Mouse (Mus musculus): Measurements from ENCODE around the gene Ppm1a.
"Not testable (repeated sequence)": the region's sequence is repeated elsewhere in the genome, so short reads cannot be mapped to it uniquely, and the experiment has no call there.

Gene Ppm1a

GRCm38 (mm10) chr12:72761649-72762261 lies 4.5 kb downstream of the Ppm1a start:
- DNase-seq, result peak; percentile 65 to 68

- DNase-seq, result no peak
These were observed 5.2 kb downstream of the Ppm1a start for GRCm38 (mm10) chr12:72762502-72762901.

GRCm38 (mm10) chr12:72763156-72763555 lies 5.9 kb downstream of the Ppm1a start:
- DNase-seq, result no peak

GRCm38 (mm10) chr12:72767809-72768208 lies 10.6 kb downstream of the Ppm1a start:
- no peak for DNase-seq

GRCm38 (mm10) chr12:72768230-72768629 lies 11.0 kb downstream of the Ppm1a start:
- DNase-seq, result no peak

GRCm38 (mm10) chr12:72769546-72770230 lies 12.4 kb downstream of the Ppm1a start:
- no peak for DNase-seq

GRCm38 (mm10) chr12:72771153-72771552 lies 13.9 kb downstream of the Ppm1a start:
- DNase-seq, result no peak

GRCm38 (mm10) chr12:72771711-72772110 lies 14.5 kb downstream of the Ppm1a start:
- DNase-seq, result no peak

- no peak for DNase-seq
These were observed 16.7 kb downstream of the Ppm1a start for GRCm38 (mm10) chr12:72773921-72774320.

- no peak for DNase-seq
These were observed 20.0 kb downstream of the Ppm1a start for GRCm38 (mm10) chr12:72777244-72777643.

- no peak for DNase-seq
These were observed 22.9 kb downstream of the Ppm1a start for GRCm38 (mm10) chr12:72780136-72780535.

- DNase-seq, result not testable (repeated sequence)
These were observed 25.5 kb downstream of the Ppm1a start for GRCm38 (mm10) chr12:72782786-72783185.

GRCm38 (mm10) chr12:72785183-72785930 lies 28.1 kb downstream of the Ppm1a start:
- no peak for DNase-seq

GRCm38 (mm10) chr12:72786551-72786950 lies 29.3 kb downstream of the Ppm1a start:
- no peak for DNase-seq

GRCm38 (mm10) chr12:72786986-72787385 lies 29.7 kb downstream of the Ppm1a start:
- DNase-seq, result no peak

GRCm38 (mm10) chr12:72790538-72790937 lies 33.3 kb downstream of the Ppm1a start:
- DNase-seq, result peak; percentile 88 to 90

GRCm38 (mm10) chr12:72792320-72793091 lies 35.3 kb downstream of the Ppm1a start:
- DNase-seq, result no peak

- DNase-seq, result peak; percentile 19 to 34
These were observed 36.7 kb downstream of the Ppm1a start for GRCm38 (mm10) chr12:72793983-72794382.

GRCm38 (mm10) chr12:72809798-72810197 lies 52.5 kb downstream of the Ppm1a start:
- no peak for DNase-seq

- DNase-seq, result no peak
These were observed 54.3 kb downstream of the Ppm1a start for GRCm38 (mm10) chr12:72811588-72811987.

GRCm38 (mm10) chr12:72820940-72821431 lies 63.7 kb downstream of the Ppm1a start:
- DNase-seq, result peak; percentile 44 to 48

GRCm38 (mm10) chr12:72821589-72821988 lies 64.3 kb downstream of the Ppm1a start:
- no peak for DNase-seq

GRCm38 (mm10) chr12:72825656-72826055 lies 68.4 kb downstream of the Ppm1a start:
- DNase-seq, result no peak

Data from cerebellum, postnatal 14 days (tissue).